Mouse (Mus musculus): Measurements from ENCODE around the gene Ece1.

The Ece1 gene

DNA sequence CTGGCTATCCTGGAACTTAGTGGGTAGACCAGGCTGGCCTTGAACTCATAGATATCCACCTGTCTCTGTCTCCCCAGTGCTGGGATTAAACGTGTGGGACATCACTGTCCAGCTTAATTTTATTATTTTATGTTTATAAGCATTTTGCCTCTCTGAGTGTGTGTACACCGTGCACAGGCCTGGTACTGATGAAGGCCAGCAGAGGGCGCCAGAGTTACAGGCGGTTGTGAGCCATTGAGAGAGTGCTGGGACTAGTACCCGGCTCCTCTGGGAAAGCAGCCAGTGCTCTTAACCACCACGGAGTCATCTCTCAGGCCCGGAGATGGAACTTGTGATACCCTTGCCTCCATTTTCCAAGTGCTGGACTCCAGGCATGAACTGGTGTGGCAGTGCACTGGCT, 4.9 kb upstream of the Ece1 start:
- peak; percentile 63 for DNase-seq

DNA sequence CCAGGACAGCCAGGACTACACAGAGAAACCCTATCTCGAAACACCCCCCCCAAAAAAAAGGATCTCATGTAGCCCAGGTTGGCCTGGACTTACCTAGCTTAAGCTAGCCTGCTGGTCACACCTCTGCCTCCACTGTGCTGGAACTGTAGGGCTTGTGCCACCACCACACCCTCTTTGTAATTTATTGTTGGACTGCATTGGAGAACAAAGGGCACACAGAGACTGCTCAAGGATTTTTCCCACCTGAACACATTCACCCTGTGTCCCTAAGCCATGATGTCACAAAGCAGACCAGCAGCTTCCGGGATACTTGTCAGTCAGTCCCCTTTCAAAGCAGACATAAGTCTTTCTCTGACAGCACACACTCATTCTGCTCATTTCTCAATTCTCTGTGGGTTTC, 3.7 kb upstream of the Ece1 start:
- DNase-seq = no peak

DNA sequence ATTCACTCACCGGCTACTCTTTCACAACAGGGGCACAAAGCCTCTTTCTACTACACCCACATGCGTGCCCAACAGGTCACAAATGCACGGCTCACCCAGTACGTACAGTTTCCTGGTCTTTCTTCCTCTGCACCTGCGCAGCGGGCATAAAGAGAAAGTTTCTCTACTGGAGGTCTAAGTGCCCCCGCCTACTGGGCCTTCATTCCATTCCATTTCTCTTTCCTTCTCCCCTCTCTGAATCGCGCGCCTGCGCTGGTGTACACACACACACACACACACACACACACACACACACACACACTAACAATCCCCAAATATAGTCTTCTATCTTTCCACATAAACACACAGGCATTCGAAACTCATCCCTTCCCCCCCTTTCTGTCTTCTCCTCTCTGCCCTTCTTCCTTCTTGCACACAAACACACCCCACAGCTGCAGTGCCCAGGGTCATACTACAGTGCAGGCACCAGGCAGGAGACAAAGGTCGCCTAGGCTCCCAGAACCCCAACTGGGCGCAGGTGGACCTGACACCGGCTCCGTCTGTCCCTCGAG, 501 bp upstream of the Ece1 start:
- no peak for DNase-seq

DNA sequence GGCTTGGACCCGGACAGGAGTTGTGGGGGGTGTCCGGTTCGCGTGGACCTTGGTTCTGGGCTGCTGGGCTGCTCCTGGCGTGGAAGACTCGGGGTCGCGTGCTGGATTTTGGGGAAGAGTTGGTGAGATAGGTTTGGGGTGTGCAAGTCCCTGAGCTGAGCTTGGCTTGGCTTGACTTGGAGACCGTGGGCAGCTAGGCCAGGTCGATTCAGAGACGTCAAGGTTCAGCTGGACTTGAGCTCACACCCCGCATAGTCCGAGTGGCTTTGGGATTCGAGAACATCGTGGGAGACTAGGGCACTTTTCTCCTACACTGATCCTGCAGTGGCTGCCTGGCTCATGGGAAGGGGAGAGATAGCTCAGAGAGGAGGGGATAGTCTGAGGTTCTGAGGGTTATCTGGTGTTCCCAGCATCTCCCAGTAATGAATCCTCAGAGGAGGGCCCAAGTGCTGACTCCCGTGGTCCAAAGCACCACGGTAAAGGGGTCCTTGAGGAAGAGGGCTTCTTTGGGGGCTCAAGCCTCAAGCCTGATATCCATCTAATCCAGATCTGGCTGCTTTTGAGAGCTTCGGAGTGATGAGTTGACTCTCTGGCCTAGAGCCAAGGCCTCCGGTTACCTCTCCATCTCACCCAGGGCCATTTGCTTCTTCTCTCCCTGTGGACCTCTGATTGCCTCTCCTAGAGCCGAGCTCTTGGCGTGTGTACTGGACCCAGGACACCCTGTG, 641 bp downstream of the Ece1 start:
- DNase-seq = no peak

DNA sequence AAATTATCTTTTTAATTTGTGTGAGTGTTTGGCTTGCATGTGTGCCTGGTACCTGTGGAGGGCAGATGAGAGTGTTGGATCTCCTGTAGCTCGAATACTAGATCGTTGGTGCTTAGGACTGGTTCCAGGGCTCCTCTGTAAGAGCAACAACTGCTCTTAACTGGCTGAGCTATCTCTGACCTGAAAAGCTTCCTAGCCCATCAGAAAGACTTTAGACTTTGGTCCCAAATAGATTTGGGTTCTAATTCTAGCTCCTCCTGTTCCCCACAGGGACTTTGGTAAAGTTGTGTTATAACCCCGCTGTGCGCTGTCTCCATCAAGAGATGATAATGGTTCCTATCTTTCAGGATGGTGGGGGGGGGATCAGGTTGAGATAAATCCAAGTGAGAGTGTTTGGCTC, 2.0 kb downstream of the Ece1 start:
- DNase-seq = peak; percentile 36

DNA sequence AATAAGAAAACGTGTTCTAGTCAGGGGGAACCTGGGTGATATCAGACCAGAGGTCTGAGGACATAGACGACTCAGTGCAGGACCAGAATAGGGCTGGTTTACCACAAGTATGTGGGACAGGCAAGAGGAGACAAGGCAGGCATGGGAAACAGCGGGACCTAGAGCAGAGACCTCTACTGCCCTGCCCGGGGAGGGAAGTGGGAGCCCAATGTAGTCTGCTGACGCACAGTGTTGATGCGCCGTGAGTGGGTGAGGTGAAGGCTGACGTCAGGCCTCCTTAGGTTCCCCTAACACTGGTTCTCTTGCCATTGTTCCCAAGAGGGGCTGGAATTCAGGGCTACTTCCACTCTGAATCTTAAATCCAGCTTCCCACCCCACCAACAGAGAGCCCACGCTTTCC, 2.7 kb downstream of the Ece1 start:
- no peak for DNase-seq

DNA sequence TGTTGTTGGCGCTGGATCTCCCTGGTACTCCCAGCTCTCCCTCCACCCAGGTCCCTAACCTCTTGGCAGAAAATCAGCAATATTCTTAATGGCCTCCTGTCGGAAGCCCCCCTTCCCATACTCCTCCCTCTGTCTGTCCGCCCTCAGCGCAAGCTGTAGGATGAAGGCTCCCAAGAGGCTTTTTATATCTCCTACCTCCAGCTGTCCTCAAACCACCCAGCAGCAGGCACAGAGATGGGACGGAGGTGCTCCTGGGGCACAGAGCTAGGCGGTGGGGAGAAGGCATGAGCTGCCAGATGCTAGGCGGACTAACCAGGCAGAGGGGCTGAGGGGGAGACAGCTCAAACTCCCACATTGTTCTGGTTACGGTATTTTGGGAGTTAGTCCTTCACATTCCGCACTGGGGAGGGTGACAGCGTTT, 3.2 kb downstream of the Ece1 start:
- DNase-seq = no peak

DNA sequence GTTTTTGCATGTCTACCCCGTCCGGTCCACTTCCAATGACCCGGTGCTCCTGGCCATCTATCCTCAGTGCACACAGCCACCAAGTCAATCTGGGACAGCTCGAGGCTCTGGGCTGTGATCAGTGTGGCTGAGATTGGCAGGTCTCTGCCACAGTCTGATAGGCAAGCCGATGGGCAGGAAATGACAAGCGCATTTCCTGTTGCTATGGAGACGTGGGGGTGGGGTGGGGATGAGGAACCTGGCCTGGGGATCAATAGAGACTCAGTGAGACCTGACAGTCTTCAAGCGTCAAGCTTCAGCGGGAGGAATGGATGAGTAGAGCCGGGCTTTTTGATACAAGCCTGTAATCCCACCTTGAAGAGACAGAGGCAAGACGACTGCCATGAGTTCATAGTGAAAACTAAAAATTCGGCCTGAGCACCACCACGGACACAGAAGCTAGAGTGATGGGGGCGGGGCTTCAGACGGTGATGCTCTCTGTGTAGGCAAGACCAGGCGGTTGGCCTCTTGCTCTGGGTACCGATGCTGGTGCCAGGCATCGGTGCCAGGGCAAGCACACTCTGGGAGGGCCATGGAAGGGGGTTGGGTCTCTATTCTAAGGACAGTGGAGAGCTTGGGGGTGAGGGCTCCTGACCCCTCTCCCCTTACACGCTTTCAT, 4.3 kb downstream of the Ece1 start:
- no peak for DNase-seq

DNA sequence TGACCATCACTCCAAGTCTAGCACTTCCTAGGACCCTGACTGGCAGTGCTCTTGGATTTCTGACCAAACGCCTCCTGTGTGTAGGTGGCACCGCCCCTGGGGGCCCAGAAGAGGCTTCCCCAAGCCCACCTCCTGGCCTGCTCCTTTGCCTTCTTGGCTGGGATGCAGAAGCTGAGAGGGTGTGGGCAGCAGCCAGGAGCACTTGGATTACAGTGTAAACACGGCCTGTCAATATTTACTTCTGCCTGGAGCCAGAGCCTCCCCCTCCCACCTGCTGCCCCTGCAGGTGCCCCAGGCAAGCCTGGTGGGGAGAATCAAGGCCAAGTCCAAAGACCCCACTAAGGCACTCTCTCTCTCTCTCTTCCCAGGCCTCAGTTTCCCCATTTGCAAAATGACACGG, 5.2 kb downstream of the Ece1 start:
- peak; percentile 77 for DNase-seq

DNA sequence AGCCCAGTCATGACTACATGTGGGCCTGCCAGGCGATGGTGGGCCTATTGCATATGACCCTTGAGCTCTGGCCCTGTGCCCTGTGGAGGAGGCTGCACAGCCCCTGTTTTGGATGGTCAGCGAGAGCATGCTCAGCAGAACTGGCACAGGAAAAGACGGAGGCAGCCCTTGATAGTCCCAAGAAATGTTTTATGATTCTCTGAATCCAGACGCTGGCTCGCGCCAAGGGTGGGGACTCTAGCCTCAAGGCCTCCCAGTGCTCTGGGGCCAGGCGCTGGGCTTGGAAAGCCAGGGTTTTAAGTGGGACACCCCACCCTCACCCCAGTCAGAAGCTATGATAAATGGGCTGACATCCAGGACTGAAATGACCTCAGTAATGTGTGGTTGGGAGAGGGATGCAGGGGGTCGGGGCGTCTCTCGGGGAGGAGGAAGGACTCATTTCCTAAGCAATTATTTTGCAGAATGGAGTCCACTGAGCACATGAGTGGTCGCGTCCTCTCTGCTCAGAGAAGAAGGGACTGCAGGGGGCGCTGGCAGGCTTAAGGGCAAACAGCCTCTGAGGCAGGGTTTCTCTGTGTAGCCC, 5.7 kb downstream of the Ece1 start:
- peak; percentile 90 for DNase-seq

DNA sequence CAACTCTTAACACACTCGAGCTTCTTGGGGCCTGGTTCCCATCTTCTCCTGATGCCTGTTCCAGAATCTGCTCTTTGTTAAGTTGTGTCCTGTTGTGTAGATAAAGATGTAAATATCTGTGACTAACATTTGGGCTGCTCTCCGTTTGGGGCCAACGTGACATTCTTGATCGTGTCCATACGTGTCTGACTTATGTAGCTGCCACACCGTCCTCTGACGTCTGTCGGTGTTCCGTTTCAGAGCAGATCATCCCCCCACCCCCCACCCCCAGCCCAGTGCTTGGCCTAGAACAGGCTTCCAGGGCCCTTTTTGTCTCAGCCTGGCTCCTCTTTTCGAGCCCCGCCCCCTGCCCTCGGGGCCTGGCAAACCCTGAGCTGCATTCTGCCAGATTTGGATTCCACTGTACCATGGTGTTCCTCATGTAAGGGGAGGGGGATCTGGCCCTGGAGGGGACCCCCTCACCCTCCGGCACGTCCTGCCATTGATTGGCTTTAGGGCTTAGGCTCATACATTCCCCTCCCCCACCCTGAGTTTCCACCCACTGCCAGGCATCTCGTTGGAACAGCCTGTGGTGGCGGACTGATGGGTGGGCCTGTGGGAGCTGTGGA, 7.7 kb downstream of the Ece1 start:
- DNase-seq = no peak

DNA sequence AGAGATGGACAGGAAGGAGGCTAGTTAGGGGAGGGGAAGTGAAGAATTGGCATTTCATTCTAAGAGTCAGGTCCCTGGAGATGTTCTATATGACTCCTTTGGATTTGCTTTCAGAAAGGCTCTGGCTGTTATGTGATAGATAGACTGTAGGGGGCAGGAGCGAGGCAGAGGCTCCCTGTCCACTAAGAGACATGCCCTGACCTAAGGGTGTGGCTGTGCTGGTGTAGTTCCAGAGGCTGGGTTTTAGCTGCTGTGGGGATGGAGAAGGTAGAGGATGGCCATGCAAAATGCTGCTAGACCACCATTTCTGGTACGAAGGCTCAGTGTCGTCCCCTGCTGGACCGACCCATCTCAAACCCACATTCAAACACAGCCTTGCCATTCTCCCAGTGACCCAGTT, 8.9 kb downstream of the Ece1 start:
- DNase-seq = no peak

DNA sequence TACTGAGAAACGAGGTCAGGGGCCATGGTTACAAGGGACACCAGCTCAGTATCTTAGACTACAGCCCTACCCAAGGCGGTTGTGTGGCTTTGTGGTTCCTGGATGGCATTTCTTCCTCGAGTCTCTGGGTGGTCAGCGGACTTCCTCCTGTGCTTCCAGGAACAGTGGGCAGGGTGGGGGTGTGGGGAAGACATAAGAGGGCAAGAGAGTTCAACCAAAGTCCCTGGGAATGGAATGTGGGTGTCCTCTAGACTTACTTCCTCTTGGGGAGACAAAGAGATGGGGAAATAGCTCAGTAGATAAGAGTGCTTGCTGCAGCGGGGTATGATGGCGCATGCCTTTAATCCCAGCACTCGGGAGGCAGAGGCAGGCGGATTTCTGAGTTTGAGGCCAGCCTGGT, 9.4 kb downstream of the Ece1 start:
- DNase-seq = no peak

DNA sequence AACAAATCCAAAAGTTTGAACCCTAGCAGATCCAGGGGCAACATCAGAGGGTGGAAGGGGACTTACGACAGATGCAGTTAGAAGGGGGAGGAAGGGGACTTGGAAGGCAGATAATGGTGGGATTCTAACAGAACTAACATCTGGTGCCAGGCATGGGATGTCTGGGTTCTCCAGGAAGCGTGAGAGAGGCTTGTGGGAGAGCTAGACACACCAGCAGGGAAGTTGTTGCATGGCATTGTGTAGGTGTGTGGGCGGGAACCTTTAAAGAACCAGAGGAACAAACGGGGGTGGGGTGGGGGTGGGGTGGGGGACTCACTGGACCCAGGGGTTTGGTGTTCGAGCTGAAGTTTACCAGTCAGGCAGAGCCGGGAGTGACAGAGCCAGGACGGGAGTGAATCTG, 12.3 kb downstream of the Ece1 start:
- DNase-seq = no peak

DNA sequence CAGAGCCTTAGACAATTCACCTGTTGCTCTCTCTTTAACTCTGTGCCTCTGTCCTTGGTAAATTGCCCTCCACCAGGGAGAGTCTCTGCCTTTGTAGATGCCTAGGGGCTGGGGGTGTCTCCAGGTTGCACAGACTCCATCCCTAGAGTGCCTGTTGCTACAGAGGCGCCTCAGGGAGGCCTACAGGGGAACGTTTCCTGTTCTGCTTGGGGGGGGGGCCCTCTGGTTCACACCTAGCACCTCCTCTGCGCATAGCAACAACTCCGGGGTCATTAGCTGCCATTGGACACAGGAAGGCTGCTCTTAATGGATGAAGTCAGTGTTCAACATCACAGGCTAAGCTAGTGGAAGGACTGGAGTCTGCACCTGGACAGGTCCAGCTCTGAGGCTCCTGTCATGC, 12.8 kb downstream of the Ece1 start:
- DNase-seq = no peak

DNA sequence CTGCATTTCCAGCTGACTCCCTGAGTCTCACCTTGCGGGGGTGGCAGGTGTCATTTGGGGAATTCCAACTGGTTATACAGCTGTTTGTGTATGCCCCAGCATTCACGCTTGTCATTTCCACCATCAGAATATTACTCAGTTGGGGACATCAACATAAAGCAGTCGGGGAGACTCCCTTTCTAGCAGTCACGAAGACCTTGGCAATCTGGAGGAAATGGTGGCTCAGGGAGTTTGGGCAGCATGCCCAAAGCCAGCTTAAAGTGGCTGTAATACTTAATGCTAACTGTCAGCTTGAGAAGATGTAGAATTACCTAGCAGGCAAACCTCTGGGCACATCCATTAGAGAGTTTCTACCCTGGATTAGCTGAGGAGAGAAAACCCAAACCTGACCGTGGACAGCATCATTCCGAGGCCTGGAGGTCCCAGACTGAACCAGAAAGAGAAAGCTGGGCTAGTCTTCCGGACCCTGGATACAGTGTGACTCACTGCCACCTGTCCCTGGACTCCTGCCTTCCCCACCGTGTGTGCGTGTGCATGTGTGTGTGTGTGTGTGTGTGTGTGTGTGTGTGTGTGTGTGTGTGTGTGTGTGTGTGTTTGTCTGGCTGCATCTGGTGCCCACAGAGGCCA, 13.5 kb downstream of the Ece1 start:
- DNase-seq = no peak

DNA sequence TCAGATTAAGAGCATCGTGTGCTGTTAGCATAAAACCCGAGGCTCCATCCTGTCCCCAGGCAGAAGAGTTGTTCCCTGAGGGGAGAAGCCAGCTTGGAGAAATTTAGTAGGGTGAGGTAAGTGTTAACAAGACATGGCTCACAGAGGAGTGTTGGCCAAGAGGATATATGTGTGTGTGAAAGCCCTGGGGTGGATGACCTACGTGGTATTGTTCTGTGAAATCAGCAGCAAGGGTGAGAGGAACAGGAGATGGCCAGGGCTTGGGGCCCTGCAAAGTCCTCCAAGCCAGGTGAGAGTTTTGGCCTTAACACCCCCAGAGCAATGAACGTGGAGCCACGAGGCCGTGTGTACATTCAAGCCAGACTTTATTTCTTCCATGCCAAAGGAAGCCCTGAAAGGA, 14.8 kb downstream of the Ece1 start:
- no peak for DNase-seq

DNA sequence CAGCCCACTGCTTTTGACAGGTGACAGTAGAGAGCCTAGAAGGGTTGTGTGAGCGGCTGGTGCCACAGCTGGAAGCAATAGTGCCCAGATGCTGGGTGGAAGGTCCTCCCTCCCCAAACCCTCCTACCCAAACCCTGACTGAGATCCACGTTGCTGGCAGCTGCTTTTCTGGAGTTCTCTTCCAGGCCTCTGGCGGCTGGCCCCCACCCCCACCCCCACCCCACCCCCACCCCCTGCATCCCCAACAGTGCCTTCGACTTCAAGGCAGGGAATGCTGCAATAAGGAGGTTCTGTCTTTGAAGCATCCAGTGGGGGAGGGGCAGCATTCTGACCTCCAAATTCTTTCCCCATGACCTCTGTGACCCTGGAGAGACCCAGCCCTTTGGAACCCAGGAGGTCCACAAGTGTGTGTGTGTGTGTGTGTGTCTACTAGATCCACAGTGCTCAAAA, 15.4 kb downstream of the Ece1 start:
- no peak for DNase-seq

DNA sequence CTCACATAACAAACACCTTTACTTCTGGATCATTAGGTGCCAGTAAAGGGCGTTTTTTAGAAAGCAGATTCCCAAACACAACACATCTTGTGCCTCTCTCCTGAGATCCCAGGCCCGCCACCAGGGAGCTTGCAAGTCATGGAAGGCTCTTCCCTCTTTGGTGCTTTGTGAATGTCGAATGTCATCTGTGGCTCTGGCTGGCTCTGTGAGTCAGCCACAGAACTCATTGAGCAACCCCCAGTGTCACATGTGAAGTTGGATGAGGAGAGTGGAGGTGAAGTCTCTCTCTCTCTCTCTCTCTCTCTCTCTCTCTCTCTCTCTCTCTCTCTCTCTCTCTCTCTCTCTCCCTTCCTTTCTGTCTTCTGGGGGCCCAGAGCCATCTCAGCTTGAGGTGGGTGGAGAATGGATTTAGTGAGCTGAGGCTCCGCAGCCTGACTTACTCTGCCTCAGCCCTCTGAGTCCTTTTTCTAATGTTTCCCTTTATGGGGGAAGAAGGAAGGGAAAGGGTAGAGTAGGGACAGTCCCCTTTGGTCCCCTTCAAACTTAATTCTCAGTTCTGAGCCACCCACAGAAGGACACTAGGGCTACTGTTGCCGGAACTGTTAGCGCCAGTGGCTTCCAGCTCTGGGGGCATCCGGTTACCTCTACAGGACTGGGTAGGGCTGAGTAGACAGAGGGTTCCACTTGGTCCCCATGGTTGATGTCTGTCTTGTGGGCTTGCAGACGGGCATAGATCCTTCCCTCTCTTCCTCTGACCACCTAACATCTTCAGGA, 17.5 kb downstream of the Ece1 start:
- DNase-seq = no peak

DNA sequence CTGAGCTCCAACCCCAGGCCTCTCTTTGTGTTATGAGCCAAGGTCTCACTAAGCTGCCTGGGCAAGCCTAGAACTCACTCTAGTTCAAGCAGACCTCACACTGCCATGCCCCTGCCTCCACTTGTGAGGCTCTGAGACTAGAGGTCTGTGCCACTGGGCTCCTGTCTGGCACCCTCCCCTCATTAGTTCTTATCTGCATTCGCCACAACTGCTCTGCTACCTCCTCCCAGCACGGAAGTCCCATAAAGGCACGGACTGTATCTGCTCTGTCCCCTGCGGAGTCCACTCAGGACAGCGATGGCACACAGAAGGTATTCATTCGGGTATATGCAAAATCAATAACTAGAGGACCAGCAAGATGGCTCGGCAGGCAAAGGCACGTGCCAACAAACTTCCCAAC, 19.4 kb downstream of the Ece1 start:
- DNase-seq = no peak

DNA sequence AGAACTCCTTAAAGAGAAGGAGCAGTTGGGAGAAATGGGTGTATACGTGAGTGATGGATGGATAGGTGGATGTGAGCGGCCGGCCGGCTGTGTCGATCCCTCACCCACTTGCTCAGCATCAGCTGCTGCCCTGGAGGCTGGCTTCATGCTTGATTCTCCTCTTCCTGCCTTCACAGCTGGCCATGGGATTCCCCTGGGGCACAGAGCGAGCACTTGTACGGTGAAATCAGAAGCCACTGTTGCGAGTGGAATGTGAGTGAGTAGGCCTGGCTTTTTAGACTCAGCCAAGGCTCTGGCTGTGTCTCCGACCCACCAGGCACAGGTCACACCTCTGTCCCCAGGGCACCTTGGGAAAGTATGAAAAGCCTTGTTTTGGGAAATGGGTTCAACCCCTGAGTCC, 20.6 kb downstream of the Ece1 start:
- no peak for DNase-seq

DNA sequence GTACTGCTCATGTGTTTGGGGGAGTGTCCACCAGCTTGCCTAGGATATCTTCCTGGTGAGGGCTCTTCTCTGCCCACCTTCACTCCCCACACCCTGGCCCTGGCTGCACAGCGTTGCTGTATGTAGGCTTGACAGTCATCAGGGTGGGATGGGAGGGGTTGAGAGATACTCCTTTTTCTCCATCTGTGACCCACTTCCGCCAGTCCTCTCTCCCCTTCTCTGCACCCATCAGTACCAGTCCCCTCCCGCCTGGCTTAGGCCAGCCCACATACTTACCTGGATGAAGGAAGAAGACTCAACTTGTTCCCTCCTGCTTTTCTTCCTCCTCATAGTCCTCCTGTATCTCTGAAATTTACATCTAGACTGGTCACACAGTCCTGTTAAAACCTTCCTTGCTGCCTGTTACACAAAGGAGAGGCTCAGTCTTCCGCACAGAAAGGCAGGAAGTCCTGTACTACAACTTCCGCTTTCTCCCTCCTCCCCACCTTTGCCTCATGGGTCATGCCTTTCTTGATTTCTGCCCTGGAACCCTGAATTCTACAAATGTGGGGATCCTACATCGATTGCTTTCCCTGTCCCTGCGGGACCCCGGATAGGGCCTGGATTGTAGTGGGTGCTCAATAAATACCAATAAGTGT, 21.6 kb downstream of the Ece1 start:
- no peak for DNase-seq

All from kidney, adult 9 months (tissue).